Mouse (Mus musculus) erythroblast, embryonic 14.5 days (primary cell): Measurements from ENCODE around the gene Nme3. TPM values are rescaled to one million over a fixed set of nuclear protein-coding genes. Genes with fewer than 3 reads are reported as not detected.

Source experiments
- H3K27me3 ChIP-seq: 2 replicates; pipeline ENCODE4 v1.6.1; 2012; ENCODE audit warnings: inconsistent platforms; ENCODE audit not compliant: control insufficient read depth
- H3K36me3 ChIP-seq: 2 replicates; pipeline ENCODE4 v1.6.1; 2012; ENCODE audit warnings: mild to moderate bottlenecking, inconsistent platforms; ENCODE audit not compliant: control insufficient read depth
- H3K4me1 ChIP-seq: 2 replicates; pipeline ENCODE4 v1.6.1; 2012; ENCODE audit warnings: inconsistent platforms; ENCODE audit not compliant: control insufficient read depth
- H3K4me3 ChIP-seq: replicated peaks from 2 replicates; pipeline ENCODE3; 2012; ENCODE audit warnings: moderate library complexity, mild to moderate bottlenecking, inconsistent platforms
- H3K9me3 ChIP-seq: 2 replicates; pipeline ENCODE4 v1.6.1; 2012; ENCODE audit warnings: low read length, inconsistent platforms, mixed read lengths; ENCODE audit not compliant: control insufficient read depth
- GATA1 ChIP-seq: IDR thresholded peaks from 2 replicates; pipeline ENCODE4 v1.6.1; 2012; ENCODE audit warnings: low read length, inconsistent platforms, mixed read lengths
- TAL1 ChIP-seq: IDR thresholded peaks from 3 replicates; pipeline ENCODE4 v1.6.1; 2012; ENCODE audit warnings: low read length, inconsistent platforms, mixed read lengths
- polyA plus RNA-seq: library from polyadenylated mRNA; stranded (reverse); fragments of >175 nt; gene quantifications from 2 replicates; pipeline ENCODE4 v1.2.3, GENCODE M21; 2012

Gene Nme3
- polyA plus RNA-seq, 1 experiment: 16.7 TPM

- H3K27me3 ChIP-seq: no peaks in the 10 kb centered on the region
- peaks cover 82% of the 10 kb centered on the region for H3K36me3 ChIP-seq
Observed at GRCm38 (mm10) chr17:24887291-24888080, 8.8 kb upstream of the Nme3 start.

DNA sequence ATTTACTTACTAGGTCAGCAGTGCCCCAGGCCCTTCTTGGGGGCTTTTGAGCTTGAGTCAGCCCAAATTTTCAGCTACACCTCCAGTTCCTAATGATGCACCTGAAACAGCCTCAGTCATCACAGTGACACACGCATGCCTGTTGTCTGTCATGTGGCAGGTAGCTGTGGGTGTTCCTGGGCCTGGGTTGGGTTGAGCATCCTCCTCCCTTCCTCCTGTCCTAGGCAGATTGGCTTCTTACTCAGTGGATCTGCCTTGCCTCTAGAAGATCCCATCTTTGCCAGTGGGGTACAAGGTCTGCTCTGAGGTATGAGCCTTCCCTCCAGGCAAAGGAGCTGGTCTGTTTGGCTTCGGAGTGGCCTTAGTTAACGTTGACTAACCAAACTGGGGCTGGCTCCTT lies 7.4 kb upstream of the Nme3 start:
- Histone ChIP-seq H3K27me3 (no peaks in the 10 kb centered on the region), H3K9me3 (no peaks in the 10 kb centered on the region), H3K4me1 (peaks cover 72% of the 10 kb centered on the region), H3K4me3 (peak overlapping the region; percentile 23), H3K36me3 (peaks cover 82% of the 10 kb centered on the region)
- TF ChIP-seq TAL1: no peak
- TF ChIP-seq GATA1: no peak

More at GRCm38 (mm10) chr17:24887291-24888080, 8.8 kb upstream of the Nme3 start:
- TF ChIP-seq GATA1 (no peak), TAL1 (no peak)
- no peaks in the 10 kb centered on the region for H3K9me3 ChIP-seq
- H3K4me3 ChIP-seq: peak overlapping the region; percentile 90
- H3K4me1 ChIP-seq: peaks cover 68% of the 10 kb centered on the region

- TF ChIP-seq TAL1 (no peak), GATA1 (no peak)
- Histone ChIP-seq H3K36me3 (peaks cover 73% of the 10 kb centered on the region), H3K4me3 (peak overlapping the region; percentile 17), H3K9me3 (no peaks in the 10 kb centered on the region), H3K4me1 (peaks cover 70% of the 10 kb centered on the region), H3K27me3 (no peaks in the 10 kb centered on the region)
Observed at GRCm38 (mm10) chr17:24890151-24891092, 5.9 kb upstream of the Nme3 start.

DNA sequence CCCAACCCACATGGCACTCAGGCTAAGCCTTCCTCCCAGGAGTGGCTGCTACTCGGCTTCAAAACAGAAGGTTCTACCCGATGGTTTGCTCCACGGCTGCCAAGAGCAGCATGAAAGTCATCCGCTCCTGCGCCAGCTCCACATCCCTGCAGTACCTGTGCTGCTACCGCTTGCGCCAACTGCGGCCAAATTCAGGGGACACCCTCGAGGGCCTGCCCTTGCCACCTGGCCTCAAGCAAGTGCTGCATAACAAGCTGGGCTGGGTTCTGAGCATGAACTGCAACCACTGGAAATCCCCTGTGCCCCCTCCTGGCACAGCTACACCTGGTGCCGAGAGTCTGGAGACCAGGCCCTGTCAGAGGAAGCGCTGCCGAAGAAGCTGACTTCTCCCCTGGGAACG lies 5.0 kb upstream of the Nme3 start:
- H3K4me3 ChIP-seq: no peak overlapping the region
- TF ChIP-seq GATA1: no peak
- no peak for TF ChIP-seq TAL1
- H3K4me1 ChIP-seq: peaks cover 72% of the 10 kb centered on the region
- no peaks in the 10 kb centered on the region for H3K9me3 ChIP-seq
- peaks cover 72% of the 10 kb centered on the region for H3K36me3 ChIP-seq
- no peaks in the 10 kb centered on the region for H3K27me3 ChIP-seq

DNA sequence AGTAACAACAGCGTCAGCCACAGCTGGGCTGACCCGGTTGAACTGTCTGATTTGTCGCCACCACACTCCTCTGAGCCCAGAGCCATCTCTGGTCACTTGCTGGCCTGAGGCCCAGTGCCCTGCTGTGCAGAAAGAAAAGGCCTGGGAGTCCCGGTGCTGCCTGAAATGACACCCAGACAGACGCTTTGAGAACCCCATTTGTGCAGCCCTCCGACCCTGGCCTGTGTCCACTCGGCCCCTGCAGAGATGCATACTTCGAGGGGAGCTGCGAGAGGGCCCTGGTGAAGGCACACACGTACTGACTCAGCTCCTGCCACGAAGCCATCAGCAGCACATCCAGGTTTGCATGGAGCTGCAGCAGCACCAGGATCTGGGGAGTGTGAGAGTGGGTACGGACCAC lies 3.5 kb upstream of the Nme3 start:
- Histone ChIP-seq H3K4me1 (peaks cover 78% of the 10 kb centered on the region), H3K9me3 (no peaks in the 10 kb centered on the region), H3K4me3 (peak overlapping the region; percentile 1), H3K36me3 (peaks cover 81% of the 10 kb centered on the region), H3K27me3 (no peaks in the 10 kb centered on the region)
- no peak for TF ChIP-seq TAL1
- TF ChIP-seq GATA1: no peak

DNA sequence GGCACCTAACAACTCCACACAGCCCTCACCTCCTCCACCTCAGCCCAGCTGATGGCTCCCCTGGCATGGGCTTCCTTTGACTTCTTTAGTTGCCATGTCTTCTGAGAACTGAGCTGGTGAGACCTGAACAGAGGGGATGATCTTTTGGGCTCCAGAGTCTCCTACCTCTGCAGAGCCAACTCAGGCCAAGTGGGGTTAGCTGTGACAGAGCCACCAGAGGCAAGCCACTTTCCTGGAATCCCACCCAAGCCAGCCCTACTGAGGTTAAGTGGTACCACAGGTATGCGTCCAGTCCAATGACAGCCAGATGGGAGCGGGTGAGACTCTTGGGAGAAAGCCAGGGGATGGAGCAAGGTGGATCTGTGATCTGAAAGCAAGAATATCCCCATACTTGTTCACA lies 3.0 kb upstream of the Nme3 start:
- no peak for TF ChIP-seq TAL1
- Histone ChIP-seq H3K4me1 (peaks cover 79% of the 10 kb centered on the region), H3K27me3 (no peaks in the 10 kb centered on the region), H3K4me3 (peak overlapping the region; percentile 64), H3K9me3 (no peaks in the 10 kb centered on the region), H3K36me3 (peaks cover 81% of the 10 kb centered on the region)

GRCm38 (mm10) chr17:24894061-24894994 lies 2.0 kb upstream of the Nme3 start:
- H3K9me3 ChIP-seq: no peaks in the 10 kb centered on the region
- H3K27me3 ChIP-seq: no peaks in the 10 kb centered on the region
- H3K4me3 ChIP-seq: peak overlapping the region; percentile 64
- peaks cover 81% of the 10 kb centered on the region for H3K36me3 ChIP-seq
- TF ChIP-seq GATA1 (no peak), TAL1 (no peak)
- H3K4me1 ChIP-seq: peaks cover 81% of the 10 kb centered on the region

DNA sequence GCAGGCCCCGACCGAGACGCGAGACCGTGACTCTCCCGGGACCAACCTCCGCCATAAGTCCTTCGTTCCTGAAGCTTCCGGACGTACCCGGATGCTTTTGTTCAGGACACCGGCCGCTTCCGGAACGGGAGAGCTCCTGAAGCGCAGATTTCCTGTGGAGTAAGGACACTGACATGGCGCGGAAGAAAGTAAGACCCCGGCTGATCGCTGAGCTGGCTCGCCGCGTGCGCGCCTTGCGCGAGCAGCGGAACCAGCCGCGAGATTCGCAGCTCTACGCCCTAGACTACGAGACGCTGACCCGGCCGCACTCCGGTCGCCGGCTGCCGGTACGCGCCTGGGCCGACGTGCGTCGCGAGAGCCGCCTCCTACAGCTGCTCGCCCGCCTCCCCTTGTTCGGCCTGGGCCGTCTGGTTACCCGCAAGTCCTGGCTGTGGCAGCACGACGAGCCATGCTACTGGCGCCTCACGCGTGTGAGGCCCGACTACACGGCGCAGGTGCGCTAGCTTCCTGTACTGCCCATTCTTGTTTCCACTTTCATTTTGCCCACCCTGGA lies 1.2 kb upstream of the Nme3 start, which contains the start of the genes Eme2 and Mrps34:
Eme2 (minus strand) TSS at position 93 of the 553 bp plus-strand sequence.
Mrps34 (plus strand) TSS at position 122 of the 553 bp plus-strand sequence.
- Histone ChIP-seq H3K9me3 (no peaks in the 10 kb centered on the region), H3K27me3 (no peaks in the 10 kb centered on the region), H3K36me3 (peaks cover 81% of the 10 kb centered on the region), H3K4me1 (peaks cover 79% of the 10 kb centered on the region), H3K4me3 (peak within 1 kb of the TSS; percentile 64)
- TF ChIP-seq GATA1: no peak
- TF ChIP-seq TAL1: no peak
